Mouse (Mus musculus): ENCODE results near the gene Prkar1b. TPM values are rescaled to one million over a fixed set of nuclear protein-coding genes. Genes with fewer than 3 reads are reported as not detected.
A peak's percentile ranks its signal among the peaks of the same experiment; 100 is the strongest.

Prkar1b gene
- polyA plus RNA-seq, 1 experiment from 2014 or later: 10.9 TPM

DNA sequence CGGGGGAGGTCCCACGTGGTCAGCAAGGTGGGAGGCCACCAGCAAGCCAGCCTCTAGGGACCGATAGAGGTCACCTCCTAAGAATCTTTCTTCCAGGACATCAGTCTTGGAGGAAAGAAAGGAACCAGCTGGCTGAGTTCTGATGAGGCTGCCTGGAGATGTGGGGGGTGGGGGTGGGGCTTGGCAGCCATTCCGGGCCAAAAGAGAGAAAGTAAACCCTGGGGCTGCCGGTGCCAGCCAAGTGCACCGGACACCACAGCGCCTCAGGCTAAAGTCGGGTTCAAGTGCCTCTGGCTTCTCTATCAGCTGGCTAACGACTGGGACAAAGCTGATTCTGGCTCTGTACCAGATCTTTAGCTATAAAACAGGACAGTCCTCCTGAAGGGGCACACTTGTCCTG, 74.0 kb downstream of the Prkar1b start:
- Histone ChIP-seq H3K4me1 (replicated peaks; ENCODE audit: control insufficient read depth, insufficient read depth, low read length) (0 out of 2 replicates have a peak, but pooled peaks cover 1% of the 10 kb centered on the region), H3K27ac (ENCODE audit: low read depth, low read length) (no peak overlapping the region), H3K4me2 (ENCODE audit: low read depth, low read length, severe bottlenecking) (no peak overlapping the region), H3K9ac (ENCODE audit: low read length) (no peak overlapping the region), H3K9me3 (ENCODE audit: control insufficient read depth, low read length) (no peaks in the 10 kb centered on the region), H3K27me3 (ENCODE audit: control insufficient read depth, insufficient read depth, low read length) (no peaks in the 10 kb centered on the region), H3K36me3 (ENCODE audit: control insufficient read depth, insufficient read depth, low read length) (no peaks in the 10 kb centered on the region), H3K4me3 (ENCODE audit: low read depth, low read length) (no peak overlapping the region)
- 63% methylated on average over 9 of the region's 9 CpGs for WGBS
- ATAC-seq (replicated peaks; ENCODE audit: low FRiP score): no peak
- DNase-seq (ENCODE audit: low spot score): no peak

DNA sequence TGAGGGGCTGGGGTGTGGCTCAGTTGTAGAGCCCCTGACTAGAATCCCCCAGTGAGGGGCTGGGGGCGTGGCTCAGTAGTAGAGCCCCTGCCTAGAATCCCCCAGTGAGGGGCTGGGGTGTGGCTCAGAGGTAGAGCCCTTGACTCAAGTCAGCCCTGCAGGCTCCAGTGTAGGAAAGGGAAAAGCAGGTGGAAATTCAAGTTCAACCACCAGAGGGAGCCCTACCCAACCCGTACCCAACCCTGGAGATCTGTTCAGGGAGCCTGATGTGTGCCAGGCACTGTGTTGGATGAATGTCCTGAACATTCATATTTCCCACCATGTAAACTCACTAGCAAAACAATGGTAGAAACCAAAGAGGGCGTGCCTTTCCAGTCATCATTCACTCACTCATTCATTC, 74.7 kb downstream of the Prkar1b start:
- ATAC-seq (replicated peaks; ENCODE audit: low FRiP score): 0 out of 2 replicates have a peak, but pooled peaks have one; percentile 63
- Histone ChIP-seq H3K9ac (ENCODE audit: low read length) (no peak overlapping the region), H3K27me3 (ENCODE audit: control insufficient read depth, insufficient read depth, low read length) (no peaks in the 10 kb centered on the region), H3K4me3 (ENCODE audit: low read depth, low read length) (no peak overlapping the region), H3K9me3 (ENCODE audit: control insufficient read depth, low read length) (no peaks in the 10 kb centered on the region), H3K4me1 (replicated peaks; ENCODE audit: control insufficient read depth, insufficient read depth, low read length) (0 out of 2 replicates have a peak, but pooled peaks cover 1% of the 10 kb centered on the region), H3K4me2 (ENCODE audit: low read depth, low read length, severe bottlenecking) (no peak overlapping the region), H3K27ac (ENCODE audit: low read depth, low read length) (no peak overlapping the region), H3K36me3 (ENCODE audit: control insufficient read depth, insufficient read depth, low read length) (no peaks in the 10 kb centered on the region)
- WGBS: 40% methylated on average over 3 of the region's 3 CpGs
- peak; percentile 61 for DNase-seq (ENCODE audit: low spot score)

DNA sequence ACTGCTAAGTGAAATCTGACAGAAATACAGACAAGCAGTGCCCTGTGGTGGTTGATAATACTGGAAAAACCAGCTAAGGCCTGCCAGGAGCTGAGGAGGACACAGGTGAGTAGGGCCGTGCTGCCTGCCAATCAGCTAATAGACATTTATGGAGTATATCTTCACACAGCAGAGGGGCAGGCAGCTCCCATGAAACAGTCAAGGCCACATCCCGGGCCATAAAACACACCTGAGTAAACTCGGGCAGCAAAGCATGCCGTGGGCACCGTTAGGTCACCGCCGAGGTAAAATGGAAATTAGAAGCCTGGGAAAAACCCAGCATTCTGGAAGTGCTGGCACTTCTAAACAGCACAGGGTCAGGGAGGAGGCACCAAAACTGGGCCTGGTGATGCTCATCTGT, 75.8 kb downstream of the Prkar1b start:
- DNase-seq (ENCODE audit: low spot score): no peak
- WGBS: 90% methylated on average over 7 of the region's 7 CpGs
- ATAC-seq (replicated peaks; ENCODE audit: low FRiP score): no peak
- Histone ChIP-seq H3K4me1 (replicated peaks; ENCODE audit: control insufficient read depth, insufficient read depth, low read length) (0 out of 2 replicates have a peak, but pooled peaks cover 1% of the 10 kb centered on the region), H3K36me3 (ENCODE audit: control insufficient read depth, insufficient read depth, low read length) (no peaks in the 10 kb centered on the region), H3K4me3 (ENCODE audit: low read depth, low read length) (no peak overlapping the region), H3K4me2 (ENCODE audit: low read depth, low read length, severe bottlenecking) (no peak overlapping the region), H3K27ac (ENCODE audit: low read depth, low read length) (no peak overlapping the region), H3K27me3 (ENCODE audit: control insufficient read depth, insufficient read depth, low read length) (no peaks in the 10 kb centered on the region), H3K9ac (ENCODE audit: low read length) (no peak overlapping the region), H3K9me3 (ENCODE audit: control insufficient read depth, low read length) (no peaks in the 10 kb centered on the region)

DNA sequence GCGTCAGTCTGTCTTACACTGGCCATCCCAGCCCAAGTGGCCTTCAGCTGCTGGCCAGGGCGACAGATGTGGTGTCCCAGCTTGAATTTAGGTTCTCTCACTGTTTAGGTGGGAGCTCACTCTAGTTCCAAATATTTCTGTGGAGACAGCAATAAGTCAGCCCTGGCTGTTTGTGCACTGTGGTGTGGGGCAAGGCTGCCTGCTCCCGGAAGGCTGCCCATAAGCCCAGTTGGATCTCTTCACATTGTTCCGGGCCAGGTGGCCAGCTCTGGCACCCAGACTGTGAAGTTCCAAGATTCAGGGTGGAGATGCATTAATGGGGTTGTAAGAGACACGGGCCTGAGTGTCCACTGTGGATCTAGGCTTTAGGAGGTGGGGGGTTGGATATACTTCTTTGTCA, 76.9 kb downstream of the Prkar1b start:
- H3K9me3 ChIP-seq (ENCODE audit: control insufficient read depth, low read length): no peaks in the 10 kb centered on the region
- H3K27ac ChIP-seq (ENCODE audit: low read depth, low read length): no peak overlapping the region
- no peaks in the 10 kb centered on the region for H3K36me3 ChIP-seq (ENCODE audit: control insufficient read depth, insufficient read depth, low read length)
- no peak overlapping the region for H3K4me3 ChIP-seq (ENCODE audit: low read depth, low read length)
- no peak for DNase-seq (ENCODE audit: low spot score)
- ATAC-seq (replicated peaks; ENCODE audit: low FRiP score): no peak
- no peak overlapping the region for H3K9ac ChIP-seq (ENCODE audit: low read length)
- H3K4me2 ChIP-seq (ENCODE audit: low read depth, low read length, severe bottlenecking): no peak overlapping the region
- H3K27me3 ChIP-seq (ENCODE audit: control insufficient read depth, insufficient read depth, low read length): no peaks in the 10 kb centered on the region
- 0 out of 2 replicates have a peak, but pooled peaks cover 1% of the 10 kb centered on the region for H3K4me1 ChIP-seq (replicated peaks; ENCODE audit: control insufficient read depth, insufficient read depth, low read length)
- 87% methylated on average over 5 of the region's 5 CpGs for WGBS

DNA sequence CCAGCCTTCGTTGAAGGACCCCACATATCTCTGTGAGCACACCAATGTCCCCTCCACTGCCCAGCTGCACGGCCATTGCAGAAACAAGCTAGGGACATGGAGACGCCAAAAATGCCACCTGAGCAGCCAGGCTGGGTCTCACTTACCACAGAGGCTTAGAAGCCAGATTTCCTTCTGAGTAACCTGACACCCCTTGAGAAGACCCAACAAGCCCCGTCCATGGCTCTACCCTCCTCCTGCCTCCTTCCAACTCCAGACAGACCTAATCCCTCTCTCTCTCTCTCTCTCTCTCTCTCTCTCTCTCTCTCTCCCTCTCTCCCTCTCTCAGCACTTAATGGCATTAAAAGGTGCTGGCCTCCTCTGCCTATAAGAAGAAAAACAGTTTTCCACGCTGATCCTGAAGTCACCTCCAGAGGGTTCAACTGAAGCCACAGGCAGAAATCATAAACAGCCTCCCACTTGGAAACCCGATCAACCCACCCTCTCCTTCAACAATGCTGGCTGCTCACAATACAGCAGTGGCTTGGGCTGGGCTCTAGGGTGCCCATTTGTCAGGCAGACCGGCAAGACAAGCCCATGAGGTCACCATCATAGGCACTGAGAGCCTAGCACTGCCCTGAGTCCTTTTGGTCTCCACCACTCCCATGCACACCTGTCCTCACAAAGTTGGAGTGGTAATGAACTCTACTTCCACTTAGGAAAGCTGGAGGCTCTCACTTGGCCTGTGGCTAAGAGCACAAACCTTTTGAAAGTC, 82.8 kb downstream of the Prkar1b start:
- 48% methylated on average over 7 of the region's 7 CpGs for WGBS
- no peak overlapping the region for H3K27ac ChIP-seq (ENCODE audit: low read depth, low read length)
- H3K9ac ChIP-seq (ENCODE audit: low read length): no peak overlapping the region
- no peak for ATAC-seq (replicated peaks; ENCODE audit: low FRiP score)
- no peak overlapping the region for H3K4me2 ChIP-seq (ENCODE audit: low read depth, low read length, severe bottlenecking)
- no peak for DNase-seq (ENCODE audit: low spot score)
- H3K4me1 ChIP-seq (replicated peaks; ENCODE audit: control insufficient read depth, insufficient read depth, low read length): no peaks in the 10 kb centered on the region
- H3K36me3 ChIP-seq (ENCODE audit: control insufficient read depth, insufficient read depth, low read length): no peaks in the 10 kb centered on the region
- no peaks in the 10 kb centered on the region for H3K27me3 ChIP-seq (ENCODE audit: control insufficient read depth, insufficient read depth, low read length)
- H3K4me3 ChIP-seq (ENCODE audit: low read depth, low read length): no peak overlapping the region
- no peaks in the 10 kb centered on the region for H3K9me3 ChIP-seq (ENCODE audit: control insufficient read depth, low read length)

DNA sequence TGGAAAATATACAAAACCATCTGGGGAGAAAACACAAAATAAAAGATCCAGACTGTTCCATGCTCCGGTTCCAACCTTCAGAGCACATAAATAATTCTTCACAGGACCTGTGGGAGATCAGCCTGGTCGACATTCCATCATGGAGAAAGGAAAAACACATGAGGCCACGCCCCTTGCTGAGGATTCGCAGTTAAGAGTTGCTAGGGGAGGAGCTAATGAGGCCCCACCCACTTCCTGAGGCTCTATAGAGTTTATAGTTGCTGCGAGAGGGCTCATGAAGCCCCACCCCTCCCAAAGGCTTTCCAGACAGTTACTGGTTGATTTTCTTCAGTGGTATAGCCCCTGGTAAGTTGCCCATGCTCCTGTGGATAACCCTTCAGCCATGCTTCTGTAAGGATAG, 85.2 kb downstream of the Prkar1b start:
- H3K36me3 ChIP-seq (ENCODE audit: control insufficient read depth, insufficient read depth, low read length): no peaks in the 10 kb centered on the region
- WGBS: 79% methylated on average over 5 of the region's 5 CpGs
- no peaks in the 10 kb centered on the region for H3K9me3 ChIP-seq (ENCODE audit: control insufficient read depth, low read length)
- DNase-seq (ENCODE audit: low spot score): no peak
- H3K4me3 ChIP-seq (ENCODE audit: low read depth, low read length): no peak overlapping the region
- H3K27ac ChIP-seq (ENCODE audit: low read depth, low read length): no peak overlapping the region
- no peaks in the 10 kb centered on the region for H3K4me1 ChIP-seq (replicated peaks; ENCODE audit: control insufficient read depth, insufficient read depth, low read length)
- H3K9ac ChIP-seq (ENCODE audit: low read length): no peak overlapping the region
- H3K27me3 ChIP-seq (ENCODE audit: control insufficient read depth, insufficient read depth, low read length): no peaks in the 10 kb centered on the region
- ATAC-seq (replicated peaks; ENCODE audit: low FRiP score): no peak
- H3K4me2 ChIP-seq (ENCODE audit: low read depth, low read length, severe bottlenecking): no peak overlapping the region

DNA sequence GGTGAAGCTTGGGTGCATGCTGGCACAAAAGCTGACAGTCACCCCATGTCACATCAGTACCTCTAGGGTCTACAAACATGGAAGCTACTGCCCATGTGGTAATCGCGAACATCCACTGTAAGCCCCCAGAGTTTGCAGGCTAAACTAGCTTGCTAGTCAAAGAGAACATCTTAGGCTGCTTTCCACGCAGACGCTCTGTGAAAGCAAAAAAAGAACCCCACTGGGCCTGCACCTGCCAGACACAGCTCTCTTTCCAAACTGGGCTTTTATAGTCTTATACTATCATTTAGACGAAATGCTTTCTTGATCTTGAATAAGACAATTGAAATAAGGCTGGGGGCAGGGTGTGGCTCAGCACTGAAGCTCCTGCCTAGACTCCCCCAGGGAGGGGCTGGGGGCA, 88.1 kb downstream of the Prkar1b start:
- Histone ChIP-seq H3K4me1 (replicated peaks; ENCODE audit: control insufficient read depth, insufficient read depth, low read length) (no peaks in the 10 kb centered on the region), H3K9ac (ENCODE audit: low read length) (no peak overlapping the region), H3K4me2 (ENCODE audit: low read depth, low read length, severe bottlenecking) (no peak overlapping the region), H3K36me3 (ENCODE audit: control insufficient read depth, insufficient read depth, low read length) (no peaks in the 10 kb centered on the region), H3K27ac (ENCODE audit: low read depth, low read length) (no peak overlapping the region), H3K9me3 (ENCODE audit: control insufficient read depth, low read length) (no peaks in the 10 kb centered on the region), H3K27me3 (ENCODE audit: control insufficient read depth, insufficient read depth, low read length) (no peaks in the 10 kb centered on the region), H3K4me3 (ENCODE audit: low read depth, low read length) (no peak overlapping the region)
- WGBS: 82% methylated on average over 5 of the region's 5 CpGs
- ATAC-seq (replicated peaks; ENCODE audit: low FRiP score) (no peak), DNase-seq (ENCODE audit: low spot score) (no peak)

DNA sequence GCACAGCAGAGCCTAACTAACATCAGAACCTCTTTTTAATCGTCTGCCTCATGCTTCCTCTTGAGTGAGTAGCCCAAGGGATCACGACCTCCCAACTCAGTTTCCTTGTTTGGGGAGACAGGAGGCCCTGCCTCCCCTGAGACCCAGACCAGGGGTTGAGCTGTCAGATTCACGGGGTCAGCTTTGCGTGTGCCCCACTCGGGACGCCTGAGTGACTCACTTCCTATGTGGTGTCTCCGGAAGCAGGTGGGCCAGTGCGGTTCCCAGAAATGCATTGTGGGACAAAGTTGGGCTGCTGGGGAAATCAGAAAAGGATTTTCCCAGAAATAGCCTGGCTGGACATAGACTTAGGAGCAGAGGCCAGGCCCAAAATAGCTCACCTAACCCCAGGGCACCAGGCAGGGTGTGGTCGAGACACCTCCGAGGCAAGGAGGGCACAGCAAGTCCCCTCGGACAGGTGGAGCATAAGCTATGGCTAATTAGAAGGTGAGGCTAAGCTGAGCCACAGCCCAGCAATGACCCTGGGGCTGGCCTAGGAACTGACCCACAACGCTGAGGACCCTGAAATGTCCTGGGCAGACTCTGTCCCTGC, 89.2 kb downstream of the Prkar1b start:
- H3K27me3 ChIP-seq (ENCODE audit: control insufficient read depth, insufficient read depth, low read length): no peaks in the 10 kb centered on the region
- no peak overlapping the region for H3K9ac ChIP-seq (ENCODE audit: low read length)
- H3K9me3 ChIP-seq (ENCODE audit: control insufficient read depth, low read length): no peaks in the 10 kb centered on the region
- ATAC-seq (replicated peaks; ENCODE audit: low FRiP score): no peak
- WGBS: 82% methylated on average over 12 of the region's 12 CpGs
- H3K4me2 ChIP-seq (ENCODE audit: low read depth, low read length, severe bottlenecking): no peak overlapping the region
- H3K27ac ChIP-seq (ENCODE audit: low read depth, low read length): no peak overlapping the region
- no peaks in the 10 kb centered on the region for H3K4me1 ChIP-seq (replicated peaks; ENCODE audit: control insufficient read depth, insufficient read depth, low read length)
- no peak for DNase-seq (ENCODE audit: low spot score)
- H3K36me3 ChIP-seq (ENCODE audit: control insufficient read depth, insufficient read depth, low read length): no peaks in the 10 kb centered on the region
- no peak overlapping the region for H3K4me3 ChIP-seq (ENCODE audit: low read depth, low read length)

DNA sequence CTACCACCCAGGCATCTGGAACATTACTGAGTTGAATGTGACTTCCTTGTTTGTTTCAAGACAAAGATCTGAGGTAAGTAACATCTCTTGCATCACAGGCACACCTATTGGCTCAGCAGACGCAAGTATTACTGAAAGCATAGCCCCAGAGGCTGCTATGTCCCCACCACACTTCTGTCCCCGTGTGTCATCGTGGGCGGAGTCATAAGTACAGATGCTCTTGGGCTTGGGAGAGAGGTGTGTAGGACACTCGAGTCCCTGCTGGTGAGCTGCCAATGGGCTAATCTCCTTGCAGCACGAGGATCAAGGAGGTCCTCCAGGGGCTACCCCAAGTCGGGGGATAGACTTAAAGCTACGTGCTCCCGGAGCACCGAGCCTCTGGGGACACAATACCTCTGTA, 96.6 kb downstream of the Prkar1b start:
- Histone ChIP-seq H3K4me2 (ENCODE audit: low read depth, low read length, severe bottlenecking) (no peak overlapping the region), H3K9me3 (ENCODE audit: control insufficient read depth, low read length) (no peaks in the 10 kb centered on the region), H3K4me3 (ENCODE audit: low read depth, low read length) (no peak overlapping the region), H3K27me3 (ENCODE audit: control insufficient read depth, insufficient read depth, low read length) (no peaks in the 10 kb centered on the region), H3K27ac (ENCODE audit: low read depth, low read length) (no peak overlapping the region), H3K36me3 (ENCODE audit: control insufficient read depth, insufficient read depth, low read length) (no peaks in the 10 kb centered on the region), H3K9ac (ENCODE audit: low read length) (no peak overlapping the region), H3K4me1 (replicated peaks; ENCODE audit: control insufficient read depth, insufficient read depth, low read length) (no peaks in the 10 kb centered on the region)
- DNase-seq (ENCODE audit: low spot score): no peak
- WGBS: 87% methylated on average over 10 of the region's 10 CpGs
- ATAC-seq (replicated peaks; ENCODE audit: low FRiP score): no peak

Data from forebrain, embryonic 11.5 days (tissue).